In the genomic region with DNA sequence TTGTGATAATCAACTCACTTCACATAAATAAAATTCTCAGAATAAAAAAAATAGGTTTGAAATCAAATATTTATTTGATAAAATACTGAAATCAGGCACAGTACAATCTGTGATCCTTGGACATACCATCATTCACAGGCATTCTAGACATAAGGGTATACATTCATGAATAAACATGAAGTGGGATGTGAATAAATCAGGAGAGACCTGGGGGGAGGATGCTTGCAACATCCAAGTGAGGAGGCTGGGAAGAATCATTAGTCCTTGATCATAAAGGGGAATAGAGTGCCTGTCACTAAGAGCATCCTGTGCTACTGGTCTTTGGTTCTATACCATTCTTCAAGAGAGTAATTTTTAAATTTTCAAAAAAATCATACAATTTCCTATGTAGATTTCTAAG, we compare ENCODE assay signal across 23 mouse cellular contexts.
A peak's percentile ranks its signal among the peaks of the same experiment; 100 is the strongest.
DNase-seq lines count a peak whose midpoint lies in the region; ATAC-seq lines count a peak whose summit lies in the region.
"Had no signal": no experiment of that assay in that cellular context is flagged by ENCODE, and none has a peak within 500 bp of the region (broad histone marks: within the 10 kb centered on the region; RNA-seq: fewer than 3 reads in every experiment).

No protein-coding gene starts in this region.

- DNase-seq in midbrain, embryonic 11.5 days (ENCODE audit: low spot score, missing footprints), result no peak
- no peak for DNase-seq in neural tube, embryonic 11.5 days (ENCODE audit: low spot score)
- DNase-seq: adrenal gland, adult 8-10 months; adrenal gland, postnatal 25 days; cerebellum, adult 18-20 months; cerebellum, adult 9-10 months; cerebellum, postnatal 25 days; gastrocnemius, postnatal 10 days; gastrocnemius, postnatal 36 days; heart, adult 2 months; heart, postnatal 14 days; heart, postnatal 4 days had no signal

- no peak overlapping the region for H3K9ac ChIP-seq in forebrain, embryonic 12.5 days
- H3K9ac ChIP-seq in forebrain, embryonic 13.5 days, result no peak overlapping the region
- no peak overlapping the region for H3K9ac ChIP-seq in midbrain, embryonic 11.5 days (ENCODE audit: low read length)
- no peak overlapping the region for H3K9ac ChIP-seq in midbrain, embryonic 13.5 days (replicated peaks)
- no peak overlapping the region for H3K9ac ChIP-seq in neural tube, embryonic 11.5 days (ENCODE audit: low read length)
- H3K9ac ChIP-seq in neural tube, embryonic 15.5 days (replicated peaks), result no peak overlapping the region
- H3K9ac ChIP-seq: embryonic facial prominence, embryonic 12.5 days; embryonic facial prominence, embryonic 15.5 days; heart, embryonic 13.5 days; hindbrain, embryonic 14.5 days had no signal

- H3K4me3 ChIP-seq in forebrain, embryonic 12.5 days (replicated peaks), result no peak overlapping the region
- no peak overlapping the region for H3K4me3 ChIP-seq in forebrain, embryonic 13.5 days
- H3K4me3 ChIP-seq in midbrain, embryonic 11.5 days (ENCODE audit: low read depth, low read length), result no peak overlapping the region
- no peak overlapping the region for H3K4me3 ChIP-seq in midbrain, embryonic 13.5 days (replicated peaks)
- H3K4me3 ChIP-seq in neural tube, embryonic 11.5 days (ENCODE audit: low read depth, low read length), result no peak overlapping the region
- no peak overlapping the region for H3K4me3 ChIP-seq in neural tube, embryonic 15.5 days (replicated peaks)
- H3K4me3 ChIP-seq: embryonic facial prominence, embryonic 12.5 days; embryonic facial prominence, embryonic 15.5 days; heart, adult 2 months; heart, embryonic 10.5 days; heart, embryonic 13.5 days had no signal

- H3K27ac ChIP-seq in forebrain, embryonic 12.5 days, result no peak overlapping the region
- H3K27ac ChIP-seq in forebrain, embryonic 13.5 days, result no peak overlapping the region
- H3K27ac ChIP-seq in midbrain, embryonic 11.5 days (ENCODE audit: low read depth, low read length), result no peak overlapping the region
- no peak overlapping the region for H3K27ac ChIP-seq in midbrain, embryonic 13.5 days
- no peak overlapping the region for H3K27ac ChIP-seq in neural tube, embryonic 11.5 days (ENCODE audit: low read depth, low read length)
- no peak overlapping the region for H3K27ac ChIP-seq in neural tube, embryonic 15.5 days (replicated peaks)
- H3K27ac ChIP-seq: embryonic facial prominence, embryonic 12.5 days; embryonic facial prominence, embryonic 15.5 days; heart, adult 2 months; heart, embryonic 10.5 days; heart, embryonic 13.5 days; hindbrain, embryonic 14.5 days had no signal

- H3K4me1 ChIP-seq in forebrain, embryonic 12.5 days, result no peaks in the 10 kb centered on the region
- no peaks in the 10 kb centered on the region for H3K4me1 ChIP-seq in forebrain, embryonic 13.5 days
- no peaks in the 10 kb centered on the region for H3K4me1 ChIP-seq in midbrain, embryonic 11.5 days (ENCODE audit: control insufficient read depth, insufficient read depth, low read length)
- H3K4me1 ChIP-seq in midbrain, embryonic 13.5 days (replicated peaks), result no peaks in the 10 kb centered on the region
- H3K4me1 ChIP-seq in neural tube, embryonic 11.5 days (ENCODE audit: control insufficient read depth, insufficient read depth, low read length), result no peaks in the 10 kb centered on the region
- no peaks in the 10 kb centered on the region for H3K4me1 ChIP-seq in neural tube, embryonic 15.5 days
- H3K4me1 ChIP-seq: embryonic facial prominence, embryonic 12.5 days; embryonic facial prominence, embryonic 15.5 days; heart, embryonic 10.5 days; heart, embryonic 13.5 days had no signal

- no peaks in the 10 kb centered on the region for H3K36me3 ChIP-seq in forebrain, embryonic 12.5 days (replicated peaks)
- no peaks in the 10 kb centered on the region for H3K36me3 ChIP-seq in forebrain, embryonic 13.5 days (ENCODE audit: poor library complexity, severe bottlenecking)
- no peaks in the 10 kb centered on the region for H3K36me3 ChIP-seq in midbrain, embryonic 11.5 days (ENCODE audit: control insufficient read depth, insufficient read depth, low read length)
- no peaks in the 10 kb centered on the region for H3K36me3 ChIP-seq in midbrain, embryonic 13.5 days
- H3K36me3 ChIP-seq in neural tube, embryonic 11.5 days (ENCODE audit: control insufficient read depth, insufficient read depth, low read length), result no peaks in the 10 kb centered on the region
- no peaks in the 10 kb centered on the region for H3K36me3 ChIP-seq in neural tube, embryonic 15.5 days
- H3K36me3 ChIP-seq: embryonic facial prominence, embryonic 12.5 days; embryonic facial prominence, embryonic 15.5 days; heart, embryonic 10.5 days; heart, embryonic 13.5 days had no signal

- no peaks in the 10 kb centered on the region for H3K27me3 ChIP-seq in forebrain, embryonic 12.5 days
- H3K27me3 ChIP-seq in forebrain, embryonic 13.5 days, result no peaks in the 10 kb centered on the region
- no peaks in the 10 kb centered on the region for H3K27me3 ChIP-seq in midbrain, embryonic 11.5 days (ENCODE audit: control insufficient read depth, insufficient read depth, low read length)
- H3K27me3 ChIP-seq in midbrain, embryonic 13.5 days, result no peaks in the 10 kb centered on the region
- H3K27me3 ChIP-seq in neural tube, embryonic 11.5 days (ENCODE audit: control insufficient read depth, insufficient read depth, low read length), result no peaks in the 10 kb centered on the region
- H3K27me3 ChIP-seq in neural tube, embryonic 15.5 days (replicated peaks), result no peaks in the 10 kb centered on the region
- H3K27me3 ChIP-seq: embryonic facial prominence, embryonic 12.5 days; embryonic facial prominence, embryonic 15.5 days; heart, embryonic 13.5 days had no signal

- peak; percentile 41; the same call in 1 of the 2 replicates for ATAC-seq in forebrain, embryonic 12.5 days (ENCODE audit: low FRiP score)
- ATAC-seq in forebrain, embryonic 13.5 days, result no peak
- peak; percentile 52; the same call in 1 of the 2 replicates for ATAC-seq in midbrain, embryonic 11.5 days (ENCODE audit: low FRiP score)
- ATAC-seq in midbrain, embryonic 13.5 days, result no peak
- ATAC-seq in neural tube, embryonic 11.5 days (ENCODE audit: insufficient read depth, low FRiP score, low TSS enrichment), result peak; percentile 55; the same call in 1 of the 2 replicates
- ATAC-seq in neural tube, embryonic 15.5 days (ENCODE audit: low FRiP score), result no peak
- ATAC-seq: activated CD4-positive, CD25-positive, alpha-beta regulatory T cell, adult 4 months; forebrain, embryonic 16.5 days had no signal

- H3K4me2 ChIP-seq in forebrain, embryonic 12.5 days, result no peak overlapping the region
- H3K4me2 ChIP-seq in forebrain, embryonic 13.5 days, result no peak overlapping the region
- no peak overlapping the region for H3K4me2 ChIP-seq in midbrain, embryonic 11.5 days
- H3K4me2 ChIP-seq in midbrain, embryonic 13.5 days (replicated peaks), result no peak overlapping the region
- no peak overlapping the region for H3K4me2 ChIP-seq in neural tube, embryonic 11.5 days (ENCODE audit: low read depth)
- H3K4me2 ChIP-seq in neural tube, embryonic 15.5 days, result no peak overlapping the region
- H3K4me2 ChIP-seq: embryonic facial prominence, embryonic 12.5 days; embryonic facial prominence, embryonic 15.5 days; heart, embryonic 13.5 days; hindbrain, embryonic 14.5 days had no signal

- H3K9me3 ChIP-seq in forebrain, embryonic 12.5 days, result no peaks in the 10 kb centered on the region
- H3K9me3 ChIP-seq in forebrain, embryonic 13.5 days (replicated peaks), result no peaks in the 10 kb centered on the region
- H3K9me3 ChIP-seq in midbrain, embryonic 11.5 days (ENCODE audit: control insufficient read depth, low read length), result no peaks in the 10 kb centered on the region
- no peaks in the 10 kb centered on the region for H3K9me3 ChIP-seq in midbrain, embryonic 13.5 days
- H3K9me3 ChIP-seq in neural tube, embryonic 11.5 days (ENCODE audit: control insufficient read depth, low read length), result no peaks in the 10 kb centered on the region
- no peaks in the 10 kb centered on the region for H3K9me3 ChIP-seq in neural tube, embryonic 15.5 days (replicated peaks)
- H3K9me3 ChIP-seq: embryonic facial prominence, embryonic 12.5 days; embryonic facial prominence, embryonic 15.5 days; heart, embryonic 10.5 days; heart, embryonic 13.5 days had no signal

Comparison
In these comparisons a context has a peak if more than half of its experiments do, and no peak if none do; other contexts are left out.
1. ATAC-seq: peak in forebrain, embryonic 12.5 days (single experiment), midbrain, embryonic 11.5 days (single experiment) and neural tube, embryonic 11.5 days (single experiment); none in forebrain, embryonic 13.5 days (single experiment), midbrain, embryonic 13.5 days (single experiment) and neural tube, embryonic 15.5 days (single experiment).